Mouse (Mus musculus): ENCODE measurements around the gene Ripk4.

The Ripk4 gene

GRCm38 (mm10) chr16:97734760-97735322 is 28.7 kb downstream of the Ripk4 start:
- no peak for DNase-seq (ENCODE audit: low read depth, low spot score)

GRCm38 (mm10) chr16:97733599-97733998 is 30.0 kb downstream of the Ripk4 start:
- DNase-seq (ENCODE audit: low read depth, low spot score) = no peak

DNA sequence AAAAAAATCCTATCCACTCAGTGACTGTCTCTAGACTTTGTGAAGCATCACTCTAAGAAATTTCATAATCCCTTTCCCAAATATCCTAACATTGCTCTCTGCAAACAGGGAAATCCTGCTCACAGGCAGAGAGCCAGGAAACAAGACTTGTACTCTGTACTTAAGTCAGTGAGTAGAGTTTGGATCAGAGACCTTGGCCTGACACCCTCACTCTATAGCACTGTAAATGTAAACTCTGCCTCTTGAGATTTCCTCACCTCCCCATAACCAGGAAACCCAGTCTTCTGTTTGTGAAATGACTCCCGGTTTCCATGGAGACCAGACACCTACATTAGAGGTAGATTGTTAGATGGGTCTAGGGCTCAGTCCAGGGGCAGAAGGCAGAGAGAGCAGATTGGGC is 33.3 kb downstream of the Ripk4 start:
- DNase-seq (ENCODE audit: low read depth, low spot score) = no peak

- DNase-seq (ENCODE audit: low read depth, low spot score) = no peak
Observed at GRCm38 (mm10) chr16:97726436-97726835, 37.2 kb downstream of the Ripk4 start.

DNA sequence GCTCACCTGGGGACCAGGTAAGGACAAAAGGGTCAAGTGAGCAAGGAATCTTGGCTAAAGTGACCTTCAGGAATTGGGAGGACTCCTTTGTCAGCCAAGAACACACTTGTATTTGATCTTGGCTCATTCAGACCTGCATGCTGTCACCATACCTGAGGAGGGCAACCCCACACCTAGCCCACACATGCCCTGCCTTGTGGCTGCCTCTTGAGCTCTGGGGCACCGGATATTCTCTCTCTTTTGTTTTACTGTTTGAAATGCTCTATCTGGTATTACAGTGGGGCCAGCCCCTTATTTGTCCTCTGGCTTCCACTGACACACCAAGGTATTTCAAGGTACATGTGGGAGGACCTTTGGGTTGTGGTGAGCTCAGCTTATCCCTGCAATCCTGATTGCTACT is 43.5 kb downstream of the Ripk4 start:
- DNase-seq (ENCODE audit: low read depth, low spot score) = no peak

- DNase-seq (ENCODE audit: low read depth, low spot score) = no peak
Observed at GRCm38 (mm10) chr16:97719392-97719983, 44.1 kb downstream of the Ripk4 start.

- no peak for DNase-seq (ENCODE audit: low read depth, low spot score)
Observed at GRCm38 (mm10) chr16:97716567-97716966, 47.0 kb downstream of the Ripk4 start.

DNA sequence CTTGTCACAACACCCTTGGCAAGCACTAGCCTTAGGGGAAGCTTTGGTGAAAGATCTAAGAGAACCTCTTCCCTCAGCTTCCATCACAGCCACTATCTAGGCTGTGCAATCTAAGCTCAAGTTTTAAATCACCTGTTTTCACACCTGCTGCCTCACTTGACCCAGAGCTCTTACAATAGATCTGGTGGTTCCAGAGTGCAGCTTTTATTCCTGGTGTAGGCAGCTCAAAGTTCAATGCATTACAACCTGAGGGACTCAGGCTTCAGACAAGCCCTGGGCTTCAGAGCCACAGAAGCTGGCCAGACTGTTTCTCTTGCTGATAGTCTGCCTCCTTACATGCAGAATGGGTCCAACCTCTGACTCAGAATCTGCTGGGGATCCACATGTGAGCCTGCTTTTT is 51.5 kb downstream of the Ripk4 start:
- no peak for DNase-seq (ENCODE audit: low read depth, low spot score)

- no peak for DNase-seq (ENCODE audit: low read depth, low spot score)
Observed at GRCm38 (mm10) chr16:97701871-97702270, 61.7 kb downstream of the Ripk4 start.

GRCm38 (mm10) chr16:97697769-97698168 is 65.8 kb downstream of the Ripk4 start:
- DNase-seq (ENCODE audit: low read depth, low spot score) = no peak

GRCm38 (mm10) chr16:97695709-97696108 is 67.9 kb downstream of the Ripk4 start:
- no peak for DNase-seq (ENCODE audit: low read depth, low spot score)

Data from WW6 (cell line).